Mouse (Mus musculus) megakaryocyte, embryonic 14.5 days (primary cell): ENCODE measurements around the gene Cbfa2t3.

Experiments
- FLI1 ChIP-seq: IDR thresholded peaks from 2 replicates; pipeline ENCODE4 v1.6.1; 2012; ENCODE audit warnings: low read length, inconsistent platforms, mixed read lengths
- GATA1 ChIP-seq: IDR thresholded peaks from 3 replicates; pipeline ENCODE4 v1.6.1; 2012; ENCODE audit warnings: mixed read lengths, low read length, inconsistent platforms, borderline replicate concordance

- no peak for TF ChIP-seq FLI1
- no peak for TF ChIP-seq GATA1
Measured at GRCm38 (mm10) chr8:122718711-122719499, 20.0 kb upstream of the Cbfa2t3 start.
